9 mouse cellular contexts compared by ENCODE assay signal in genomic region chr5:104339706-104340512, GRCm38 (mm10). TPM values are rescaled to one million over a fixed set of nuclear protein-coding genes. Genes with fewer than 3 reads are reported as not detected.
DNase-seq lines count a peak whose midpoint lies in the region; ATAC-seq lines count a peak whose summit lies in the region.
"Had no signal": no experiment of that assay in that cellular context is flagged by ENCODE, and none has a peak within 500 bp of the region (broad histone marks: within the 10 kb centered on the region; RNA-seq: fewer than 3 reads in every experiment).

No protein-coding gene starts in this region.

- peaks cover 3% of the 10 kb centered on the region; the same call in 1 of the 2 replicates for H3K27me3 ChIP-seq in kidney, embryonic 14.5 days (ENCODE audit: control insufficient read depth, insufficient read depth, low read length)
- H3K27me3 ChIP-seq in embryonic facial prominence, embryonic 12.5 days: no peaks in the 10 kb centered on the region

- H3K4me3 ChIP-seq in kidney, embryonic 14.5 days (ENCODE audit: low read length): no peak overlapping the region
- no peak overlapping the region for H3K4me3 ChIP-seq in embryonic facial prominence, embryonic 12.5 days

- no peaks in the 10 kb centered on the region for H3K9me3 ChIP-seq in kidney, embryonic 14.5 days (ENCODE audit: control insufficient read depth, low read length)
- H3K9me3 ChIP-seq in embryonic facial prominence, embryonic 12.5 days: no peaks in the 10 kb centered on the region

- no peaks in the 10 kb centered on the region for H3K4me1 ChIP-seq in kidney, embryonic 14.5 days (ENCODE audit: control insufficient read depth, insufficient read depth, low read length)
- no peaks in the 10 kb centered on the region; the same call in 1 of the 2 replicates for H3K4me1 ChIP-seq in embryonic facial prominence, embryonic 12.5 days

- no peak overlapping the region for H3K9ac ChIP-seq in kidney, embryonic 14.5 days (ENCODE audit: low read depth, low read length)
- H3K9ac ChIP-seq in embryonic facial prominence, embryonic 12.5 days: no peak overlapping the region

- H3K36me3 ChIP-seq in kidney, embryonic 14.5 days (ENCODE audit: control insufficient read depth, insufficient read depth, low read length): no peaks in the 10 kb centered on the region
- no peaks in the 10 kb centered on the region for H3K36me3 ChIP-seq in embryonic facial prominence, embryonic 12.5 days

- WGBS in kidney, embryonic 14.5 days: 17% methylated on average over 14 of the region's 14 CpGs
- 20% methylated on average over 14 of the region's 14 CpGs for WGBS in embryonic facial prominence, embryonic 12.5 days

- peak overlapping the region; percentile 12; the same call in 1 of the 2 replicates for H3K4me2 ChIP-seq in kidney, embryonic 14.5 days (replicated peaks; ENCODE audit: low read depth, low read length)
- H3K4me2 ChIP-seq in embryonic facial prominence, embryonic 12.5 days (replicated peaks): peak overlapping the region; percentile 32; the same call in 1 of the 2 replicates

- no peak for DNase-seq in kidney, adult 9 months
- peak; percentile 40 for DNase-seq in Muller cell, postnatal 12 days (ENCODE audit: inconsistent ontology term)
- peak; percentile 3 for DNase-seq in induced T-regulatory cell, adult 2 months (ENCODE audit: low read depth)
- peak; percentile 12 for DNase-seq in testis, postnatal 14 days (ENCODE audit: low spot score)
- no peak for DNase-seq in T-cell, adult 2 months (ENCODE audit: low spot score)

- peak; percentile 79 for ATAC-seq in kidney, embryonic 14.5 days (ENCODE audit: low FRiP score, low TSS enrichment)
- ATAC-seq in embryonic facial prominence, embryonic 12.5 days (ENCODE audit: insufficient number of reproducible peaks, insufficient read depth, low FRiP score, low TSS enrichment): no peak; the same call in 1 of the 2 replicates
- ATAC-seq in megakaryocyte progenitor cell, adult 5-6 weeks (replicated peaks; ENCODE audit: poor library complexity): peak; percentile 82

- no peak overlapping the region for H3K27ac ChIP-seq in kidney, embryonic 14.5 days (ENCODE audit: low read depth, low read length)
- H3K27ac ChIP-seq in embryonic facial prominence, embryonic 12.5 days: no peak overlapping the region

RNA-seq across cellular contexts. Expression of gene Mepe, which starts 14.8 kb away (rescaled TPM):
- polyA plus RNA-seq in kidney, embryonic 14.5 days (2014; fragmentation: Nextera tagmentation; extraction: Ambion mirVana): not detected in 2 replicates
- polyA plus RNA-seq in embryonic facial prominence, embryonic 12.5 days (2016; fragmentation: Nextera tagmentation; extraction: Ambion mirVana): not detected in 2 replicates
- total RNA-seq in megakaryocyte progenitor cell, adult 5-6 weeks (2015): not detected in 2 replicates
- not detected in 2 replicates for total RNA-seq in megakaryocyte progenitor cell, adult 5-6 weeks (2017)
- polyA plus RNA-seq: frontal cortex, adult 2 months had no signal

RNA-seq across cellular contexts. Expression of gene Ibsp, which starts 40.9 kb away (rescaled TPM):
- not detected in 2 replicates for polyA plus RNA-seq in kidney, embryonic 14.5 days (2014; fragmentation: Nextera tagmentation; extraction: Ambion mirVana)
- polyA plus RNA-seq in embryonic facial prominence, embryonic 12.5 days (2016; fragmentation: Nextera tagmentation; extraction: Ambion mirVana): 0.46 and 0.64 TPM in 2 replicates
- not detected in 2 replicates for total RNA-seq in megakaryocyte progenitor cell, adult 5-6 weeks (2015)
- total RNA-seq in megakaryocyte progenitor cell, adult 5-6 weeks (2017): 0.07 TPM in 1 of 2 replicates, not detected in the other

Comparison
In these comparisons a context has a peak if more than half of its experiments do, and no peak if none do; other contexts are left out.
1. DNase-seq: peak in Muller cell, postnatal 12 days (single experiment), induced T-regulatory cell, adult 2 months (single experiment) and testis, postnatal 14 days (single experiment); none in kidney, adult 9 months (single experiment) and T-cell, adult 2 months (single experiment).